Mouse (Mus musculus) adipocyte (in vitro differentiated cells): ENCODE measurements around the gene Slc25a44.
"Not testable (repeated sequence)": the region's sequence is repeated elsewhere in the genome, so short reads cannot be mapped to it uniquely, and the experiment has no call there.

ENCODE experiments used
- DNase-seq: peaks from one replicate; pipeline ENCODE4 v3.0.0-alpha.2; 2016; ENCODE audit warnings: low spot score

Slc25a44 gene

GRCm38 (mm10) chr3:88366830-88367428 lies 58.0 kb downstream of the Slc25a44 start:
- DNase-seq: not testable (repeated sequence)

- DNase-seq: no peak
Measured at GRCm38 (mm10) chr3:88365705-88366361, 59.1 kb downstream of the Slc25a44 start.

- DNase-seq: no peak
Measured at GRCm38 (mm10) chr3:88364337-88364736, 60.6 kb downstream of the Slc25a44 start, which contains the start of gene Paqr6. Paqr6 (plus strand) TSS chr3:88364584.

GRCm38 (mm10) chr3:88363700-88364099 lies 61.2 kb downstream of the Slc25a44 start:
- DNase-seq: no peak

- DNase-seq: no peak
Measured at GRCm38 (mm10) chr3:88361612-88362313, 63.2 kb downstream of the Slc25a44 start.

GRCm38 (mm10) chr3:88361096-88361495 lies 63.8 kb downstream of the Slc25a44 start:
- DNase-seq: no peak
